Mouse (Mus musculus) heart, adult 8-10 months (tissue): ENCODE measurements at regions not wholly inside any gene's neighbourhood (a gene's known extent, or its start where the extent isn't known, plus 50 kb on each side); places are given as distances from the start of the nearest gene placed in this dataset.

Experiments used
- DNase-seq: peaks from one replicate; pipeline ENCODE4 v3.0.0; 2022; ENCODE audit warnings: low spot score

GRCm38 (mm10) chr8:103270815-103271553 is 485.5 kb upstream of the Cdh11 start:
- DNase-seq = no peak

GRCm38 (mm10) chr8:103272305-103273079 is 487.1 kb upstream of the Cdh11 start:
- no peak for DNase-seq

GRCm38 (mm10) chr8:103273476-103273875 is 488.0 kb upstream of the Cdh11 start:
- no peak for DNase-seq

- DNase-seq = no peak
Observed at GRCm38 (mm10) chr8:103281801-103282200, 496.4 kb upstream of the Cdh11 start.

DNA sequence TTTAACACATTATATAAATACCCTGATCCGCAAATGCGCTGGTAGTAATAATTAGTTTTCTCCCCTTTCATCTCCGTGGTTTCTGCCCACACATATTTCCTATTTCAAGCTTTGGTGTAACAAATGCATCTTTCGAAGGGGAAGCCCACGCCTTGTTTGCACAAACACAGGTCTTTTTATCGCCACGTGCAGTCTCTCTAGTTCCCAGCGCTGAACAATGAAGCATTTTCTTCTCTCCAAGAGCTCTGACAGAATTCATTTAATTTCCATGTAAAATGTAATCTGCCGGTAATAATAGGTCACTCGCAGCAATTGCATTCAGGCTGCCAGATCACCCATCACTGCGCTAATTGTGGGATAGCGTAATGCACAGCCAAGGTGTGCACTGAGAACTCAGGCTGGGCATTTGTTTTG is 503.1 kb upstream of the Cdh11 start:
- no peak for DNase-seq

DNA sequence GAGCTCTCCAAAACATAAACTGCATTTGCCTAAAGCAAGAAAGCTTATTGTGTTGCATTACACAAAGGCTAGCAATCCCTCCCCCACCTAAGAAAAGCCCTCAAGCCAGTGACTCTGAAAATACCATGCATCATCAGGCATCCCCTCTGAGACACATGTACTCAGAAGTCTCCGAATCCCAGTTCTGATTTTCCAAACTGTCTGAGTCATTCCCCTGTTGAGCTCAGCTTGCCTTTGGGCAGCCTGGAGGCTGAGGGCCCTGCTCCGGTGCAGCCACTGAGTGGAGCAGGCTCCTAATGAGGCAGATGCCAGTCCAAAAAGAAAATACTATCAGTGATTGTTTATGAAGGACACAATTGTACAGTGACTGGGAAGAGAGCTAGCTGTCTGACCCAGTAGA is 507.5 kb upstream of the Cdh11 start:
- no peak for DNase-seq

- no peak for DNase-seq
Observed at GRCm38 (mm10) chr8:103306476-103307183, 521.2 kb upstream of the Cdh11 start.

DNA sequence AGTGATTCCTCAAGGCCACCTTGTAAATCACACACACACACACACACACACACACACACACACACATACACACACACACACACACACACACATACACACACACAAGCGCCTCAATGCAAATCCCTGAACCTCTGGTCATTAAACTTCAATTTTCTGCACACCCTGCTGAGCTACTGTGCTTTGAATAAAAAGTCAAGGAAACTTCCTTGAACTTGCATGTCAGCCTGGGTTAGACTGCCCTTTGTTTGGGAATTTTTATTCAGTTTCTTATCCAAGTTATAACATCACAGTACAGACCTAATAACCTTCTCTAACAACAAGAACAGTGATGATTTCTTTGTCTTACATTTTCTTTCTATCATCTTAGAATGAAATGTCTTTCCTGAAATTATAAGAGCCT is 528.1 kb upstream of the Cdh11 start:
- no peak for DNase-seq

DNA sequence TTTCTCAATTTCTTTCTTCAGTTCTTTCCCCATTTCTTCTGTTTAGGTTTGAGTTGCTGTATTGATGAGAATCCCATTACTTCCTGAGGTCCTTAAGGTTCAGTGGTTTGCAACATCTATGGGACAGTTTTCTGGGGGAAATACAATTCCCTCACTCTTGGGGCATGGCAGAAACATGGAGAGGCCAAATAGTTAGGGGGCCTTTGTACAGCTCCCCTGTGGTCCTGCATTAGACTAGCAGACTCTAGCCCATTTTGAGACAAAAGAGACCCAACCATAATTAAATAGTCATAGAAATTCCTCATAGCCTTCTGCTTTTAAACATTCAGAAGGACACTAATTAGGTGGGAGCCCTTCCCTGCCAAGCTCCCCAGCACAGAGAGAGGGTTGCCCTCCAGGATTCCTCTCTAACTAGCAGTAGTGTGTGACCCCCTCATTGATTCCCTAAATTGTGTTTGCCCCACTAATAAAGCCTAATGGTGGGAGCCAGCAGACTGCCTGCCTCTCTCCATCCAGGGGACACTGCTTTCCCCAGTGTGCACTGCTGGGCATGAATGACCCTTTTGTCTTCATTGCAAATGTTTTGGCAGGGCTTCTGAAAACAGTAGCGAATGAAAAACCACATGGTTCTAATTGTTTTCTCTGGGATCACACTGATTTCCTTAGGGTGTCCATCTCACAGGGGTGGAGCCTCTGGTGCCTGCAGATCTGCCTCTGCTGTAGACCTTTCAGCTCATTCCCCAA is 529.0 kb upstream of the Cdh11 start:
- no peak for DNase-seq

- DNase-seq = no peak
Observed at GRCm38 (mm10) chr8:103315742-103316141, 530.3 kb upstream of the Cdh11 start.

- no peak for DNase-seq
Observed at GRCm38 (mm10) chr8:103316691-103317091, 531.2 kb upstream of the Cdh11 start.

DNA sequence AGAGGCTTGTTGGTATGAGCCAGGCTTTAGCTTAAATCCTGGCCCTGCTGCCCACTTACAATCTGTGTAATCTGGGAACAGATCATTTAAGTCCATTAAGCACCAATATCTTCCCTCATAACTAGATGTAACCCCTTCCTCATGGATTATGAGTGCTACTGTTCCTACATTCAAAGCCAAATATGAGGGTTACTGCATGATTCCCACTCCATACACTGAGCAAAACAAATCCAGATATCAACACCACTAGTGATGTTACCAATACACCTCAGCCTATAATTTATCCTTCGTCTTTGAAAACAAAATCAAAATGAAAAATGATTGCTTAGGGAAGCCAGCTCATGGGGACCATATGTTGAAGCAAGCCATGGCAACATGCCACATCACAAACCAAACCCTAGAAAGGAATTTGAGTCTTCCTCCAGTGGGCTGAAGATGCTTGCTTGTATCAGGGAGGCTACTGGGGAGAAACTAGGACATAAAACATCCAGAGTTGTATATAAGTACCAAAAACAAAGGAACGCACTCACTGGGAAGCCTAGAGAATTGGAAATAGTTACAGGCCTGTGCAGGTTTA is 531.8 kb upstream of the Cdh11 start:
- no peak for DNase-seq

DNA sequence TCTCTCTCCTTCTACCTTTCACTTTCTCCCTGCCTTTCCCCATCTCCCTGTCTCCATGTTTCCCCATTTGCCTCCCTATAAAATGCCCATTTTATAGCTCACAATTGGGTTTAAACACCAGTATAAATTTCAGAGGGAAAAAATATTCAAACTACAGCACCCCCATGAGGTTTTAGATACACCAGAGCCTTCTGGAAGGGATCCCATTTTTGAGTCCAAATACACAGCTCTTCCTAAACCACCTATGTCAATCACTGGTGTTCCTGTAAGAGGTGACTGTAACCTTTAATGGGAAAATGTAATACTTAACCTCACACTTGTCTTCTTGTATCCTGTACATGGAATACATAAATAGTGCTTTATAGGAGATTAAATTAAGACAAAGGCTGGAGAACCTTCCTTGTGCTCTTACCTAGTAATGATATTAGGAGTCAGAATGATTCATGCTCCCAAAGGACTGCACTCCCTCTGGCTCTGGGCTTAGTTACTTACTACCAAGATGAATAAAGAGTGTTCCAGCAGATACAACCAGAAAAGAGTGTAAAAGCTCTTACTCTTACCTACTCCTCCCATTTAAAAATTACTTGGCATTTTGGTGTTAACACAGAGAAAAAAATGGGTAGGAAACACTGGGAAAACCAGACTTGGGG is 538.7 kb upstream of the Cdh11 start:
- no peak for DNase-seq

GRCm38 (mm10) chr8:103331415-103331814 is 546.0 kb upstream of the Cdh11 start:
- no peak for DNase-seq

DNA sequence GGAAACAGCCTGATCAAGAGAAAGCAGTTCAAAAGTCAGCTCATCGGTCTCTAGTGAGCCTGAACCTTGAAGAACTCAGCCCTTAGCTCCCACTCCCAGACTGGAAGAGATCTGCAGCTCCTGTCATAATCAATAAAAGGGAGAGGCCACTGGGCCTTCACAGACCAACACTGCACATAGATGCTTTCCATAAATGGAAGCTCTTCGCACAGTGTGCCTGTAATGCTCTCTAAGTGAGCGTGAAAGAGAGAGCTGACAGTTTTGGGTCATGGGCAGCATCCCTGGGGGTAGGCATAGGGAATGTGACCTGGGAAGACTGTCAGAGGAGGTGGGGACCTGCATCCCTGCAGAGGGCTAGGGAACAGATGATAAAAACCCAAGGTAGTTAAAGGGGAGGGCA is 551.9 kb upstream of the Cdh11 start:
- no peak for DNase-seq

DNA sequence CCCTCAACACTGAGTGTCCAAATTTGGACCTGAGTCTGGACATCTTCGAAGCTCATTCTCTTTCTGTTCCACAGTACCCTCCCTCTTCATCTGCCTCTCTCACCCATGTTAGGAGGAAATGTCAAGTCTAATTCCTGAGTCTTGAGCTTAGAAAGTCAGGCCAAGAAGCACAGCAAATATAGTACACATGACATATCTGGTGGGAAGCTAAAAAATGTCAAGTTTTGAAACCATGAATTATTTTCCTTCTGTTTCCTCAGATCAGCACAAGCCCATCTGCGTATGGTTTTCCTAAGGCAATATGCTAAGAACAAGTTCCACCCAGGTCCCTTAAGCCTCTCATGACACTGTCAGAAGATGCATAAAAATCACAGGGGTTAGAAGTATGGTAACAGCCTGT is 553.6 kb upstream of the Cdh11 start:
- DNase-seq = no peak

DNA sequence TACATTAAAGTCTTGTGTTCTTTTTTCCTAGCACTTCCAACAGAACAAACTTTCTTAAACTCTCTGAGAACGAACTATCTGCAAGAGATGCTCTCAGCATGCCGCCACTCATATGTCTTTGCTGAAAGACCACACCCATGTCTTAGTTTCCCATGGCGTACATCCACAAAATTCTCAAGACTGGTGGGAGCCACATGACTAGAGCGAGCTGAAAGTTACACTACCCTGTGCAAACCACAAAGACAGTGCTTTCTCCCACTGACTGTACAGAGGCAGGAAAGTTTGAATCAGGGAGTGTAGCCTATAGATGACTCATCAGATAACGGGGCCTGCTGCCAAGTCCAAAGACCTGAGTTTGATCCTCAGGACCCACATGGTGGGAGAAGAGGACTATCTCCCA is 554.5 kb upstream of the Cdh11 start:
- no peak for DNase-seq

DNA sequence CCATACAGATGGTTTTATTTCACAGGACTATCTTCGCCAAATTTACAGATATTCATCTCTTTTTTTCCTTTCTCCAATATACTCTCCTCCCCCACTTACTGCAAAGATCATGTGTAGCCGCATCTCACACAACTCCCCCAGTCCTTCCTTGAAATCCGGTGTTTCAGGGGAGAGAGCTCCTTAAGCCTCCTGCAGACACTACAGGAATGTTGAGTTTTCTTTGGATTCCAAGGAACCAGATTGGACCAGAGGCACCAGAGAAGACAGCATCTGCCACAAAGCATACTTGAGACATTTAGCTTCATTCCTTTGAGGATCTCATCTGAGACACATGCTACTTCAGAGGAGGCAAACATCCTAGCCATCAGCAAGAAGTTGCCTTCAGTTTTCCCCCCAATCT is 558.4 kb upstream of the Cdh11 start:
- DNase-seq = no peak

- DNase-seq = no peak
Observed at GRCm38 (mm10) chr8:103344871-103345270, 559.4 kb upstream of the Cdh11 start.

DNA sequence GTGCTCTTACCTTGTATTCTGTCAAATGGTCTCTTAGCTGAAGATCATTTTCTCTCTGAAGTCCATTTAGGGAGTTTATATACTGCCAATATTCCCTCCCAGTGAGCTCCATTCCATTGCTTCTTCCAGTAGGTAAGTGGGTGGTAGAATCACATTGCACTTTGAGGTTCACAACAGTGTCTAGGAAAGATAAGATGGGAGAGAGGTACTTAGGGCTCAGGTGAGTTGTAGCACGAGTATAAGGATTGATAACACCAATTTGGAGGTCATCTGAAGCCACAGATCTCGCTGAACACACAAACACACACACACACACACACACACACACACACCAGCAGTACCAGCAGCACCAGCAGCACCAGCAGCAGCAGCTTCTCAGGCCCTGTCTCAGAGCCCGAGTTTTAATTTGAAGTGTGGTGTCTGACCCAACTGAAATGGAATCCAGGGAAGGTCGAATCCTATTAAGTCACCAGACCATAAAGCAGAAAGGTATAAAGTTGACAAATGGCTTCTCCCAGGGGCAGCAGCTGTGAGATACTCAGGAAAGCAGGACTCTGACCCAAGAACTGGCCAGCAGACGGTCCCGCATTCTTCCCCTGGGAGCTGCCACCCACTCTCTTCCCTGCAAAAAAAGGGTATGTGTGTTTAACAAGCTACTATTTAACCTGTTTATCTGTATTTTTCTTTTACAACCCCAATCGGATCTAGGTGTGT is 561.9 kb upstream of the Cdh11 start:
- no peak for DNase-seq
